Mouse (Mus musculus) adrenal gland, adult 2 months (tissue): ENCODE results near the gene Hist2h2ac. TPM values are rescaled to one million over a fixed set of nuclear protein-coding genes. Genes with fewer than 3 reads are reported as not detected.
"Not testable (repeated sequence)": the region's sequence is repeated elsewhere in the genome, so short reads cannot be mapped to it uniquely, and the experiment has no call there.

ENCODE experiments used
- DNase-seq: peaks from one replicate; pipeline ENCODE4 v3.0.0; 2021
- polyA plus RNA-seq: library from polyadenylated mRNA; depleted of rRNA; stranded (reverse); fragments of >200 nt; gene quantifications from 2 replicates; pipeline ENCODE4 v1.2.3, GENCODE M21; 2012
- total RNA-seq, 2 experiments: library from RNA; stranded (reverse); gene quantifications; 2 replicates each; pipeline ENCODE4 v1.2.3; 2021

Hist2h2ac gene
- total and polyA plus RNA-seq, 3 experiments = 5.1 to 58.9 (median 41.3) TPM

DNA sequence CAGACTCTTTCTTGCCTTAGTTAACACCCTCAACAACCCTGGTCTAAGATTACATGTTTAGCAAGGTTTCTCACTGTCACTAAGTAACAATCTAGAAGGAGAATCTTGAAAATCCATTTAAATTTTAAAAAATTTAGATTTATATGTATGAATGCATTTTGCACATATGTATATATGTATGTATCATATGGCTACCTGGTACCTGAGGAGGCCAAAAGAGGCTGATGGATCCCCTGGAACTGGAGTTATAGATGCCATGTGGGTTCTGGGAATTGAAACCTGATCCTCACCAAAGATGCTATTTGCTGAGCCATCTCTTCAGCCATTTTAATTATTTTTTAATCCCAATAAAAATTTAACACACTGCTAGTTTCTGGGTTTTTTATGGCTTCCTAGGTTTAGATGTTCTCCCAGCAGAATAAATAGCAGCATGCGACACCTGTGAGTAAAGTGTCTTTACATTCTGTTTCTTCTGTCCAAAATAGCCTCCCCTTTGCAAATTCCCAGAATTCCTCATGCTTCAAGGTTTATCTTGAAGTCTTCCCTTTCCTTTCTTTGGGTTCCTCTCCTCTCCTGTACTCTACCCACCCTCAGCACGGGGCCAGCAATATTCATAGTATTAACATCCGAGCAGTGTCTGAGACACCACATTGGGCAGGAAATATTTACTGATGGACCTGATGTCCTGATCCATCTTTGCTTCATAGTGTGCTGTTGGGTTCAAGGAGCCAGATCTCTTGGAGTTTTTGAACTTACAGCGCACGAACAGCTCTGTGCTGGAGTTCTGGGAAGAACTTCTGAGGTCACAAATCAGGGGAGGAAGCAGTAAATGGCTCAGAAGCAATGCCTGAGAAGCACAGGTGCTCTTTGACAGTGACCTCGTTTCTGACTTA is 27.7 kb upstream of the Hist2h2ac start:
- DNase-seq = no peak

DNA sequence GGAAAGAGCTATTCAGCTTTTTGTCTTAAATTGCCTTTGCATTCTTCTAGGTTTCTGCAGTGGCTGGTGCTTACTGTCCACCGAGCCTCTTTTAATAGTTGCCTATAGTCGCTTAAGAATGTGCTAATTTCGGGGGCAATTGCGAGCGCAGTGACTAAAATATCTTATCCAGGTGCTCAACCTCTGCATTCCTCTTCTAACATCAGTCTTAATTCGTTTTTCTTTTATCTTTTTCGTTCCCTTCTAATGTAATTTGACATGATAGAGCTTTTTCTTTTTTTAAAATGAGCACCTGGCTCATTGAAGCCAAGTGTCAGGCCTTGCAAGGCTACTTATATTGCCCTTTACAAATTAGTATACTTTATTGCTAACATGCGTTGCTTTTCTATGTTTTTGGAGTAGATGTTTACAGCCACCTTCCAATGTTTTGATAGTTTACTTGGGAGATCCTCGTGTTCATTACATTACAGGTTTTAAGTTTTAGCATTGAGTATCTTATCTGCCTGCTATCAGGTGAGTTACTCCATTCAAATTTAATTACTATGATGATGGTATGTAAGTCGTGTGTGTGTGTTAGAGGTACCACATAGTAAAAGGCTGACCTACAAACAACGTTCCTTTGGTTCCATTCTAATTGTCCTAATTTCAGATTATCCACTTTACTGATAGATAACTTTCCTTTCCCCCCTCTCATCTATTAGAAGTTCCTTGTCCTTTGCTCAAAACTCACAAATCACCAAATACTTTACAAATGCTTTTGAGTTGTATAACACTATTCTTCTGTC is 26.9 kb upstream of the Hist2h2ac start:
- DNase-seq = no peak

DNA sequence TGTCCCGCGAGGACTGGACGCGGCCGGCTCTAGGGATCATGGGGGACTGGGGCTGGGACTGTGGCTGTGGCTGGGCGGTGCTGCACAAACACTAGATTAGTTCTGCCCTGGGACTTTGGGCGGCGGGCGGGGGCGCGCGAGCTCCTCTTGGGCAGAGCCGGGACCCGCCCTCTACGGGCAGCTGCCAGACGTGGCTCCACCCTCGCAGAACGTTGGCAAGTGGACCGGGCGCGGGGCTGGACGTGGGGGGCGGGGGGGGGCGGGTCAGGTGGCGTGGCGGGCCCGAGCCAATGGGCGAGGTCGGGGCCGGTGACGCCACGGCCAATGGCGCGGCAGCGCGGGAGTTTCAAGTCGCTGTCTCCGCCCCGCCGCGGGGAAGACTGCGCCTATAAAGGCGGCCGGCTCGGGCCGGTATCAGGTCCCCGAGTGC is 25.8 kb upstream of the Hist2h2ac start, which contains the start of gene Hist2h3c1:
Hist2h3c1 (plus strand) TSS at position 259 of the 430 bp plus-strand sequence.
- DNase-seq = not testable (repeated sequence)

DNA sequence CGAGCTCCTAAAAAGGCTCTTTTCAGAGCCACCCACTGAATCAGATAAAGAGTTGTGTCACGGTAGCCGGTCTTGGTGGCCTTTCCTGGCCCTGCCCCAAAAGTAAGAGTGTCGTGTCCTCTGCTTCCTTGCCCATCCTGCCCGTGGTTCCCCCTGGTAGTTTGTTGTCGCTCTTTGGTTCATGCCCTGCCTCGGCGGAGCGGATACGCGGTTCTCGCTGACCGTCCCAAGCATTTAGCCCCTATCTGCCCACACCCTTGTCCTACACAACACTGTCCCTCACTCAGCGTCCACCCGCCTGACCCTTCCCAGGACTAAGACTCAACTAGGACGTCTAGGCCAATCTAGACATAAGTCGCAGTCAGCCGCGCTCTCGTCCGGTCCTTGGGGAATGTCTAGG is 25.3 kb upstream of the Hist2h2ac start:
- not testable (repeated sequence) for DNase-seq

DNA sequence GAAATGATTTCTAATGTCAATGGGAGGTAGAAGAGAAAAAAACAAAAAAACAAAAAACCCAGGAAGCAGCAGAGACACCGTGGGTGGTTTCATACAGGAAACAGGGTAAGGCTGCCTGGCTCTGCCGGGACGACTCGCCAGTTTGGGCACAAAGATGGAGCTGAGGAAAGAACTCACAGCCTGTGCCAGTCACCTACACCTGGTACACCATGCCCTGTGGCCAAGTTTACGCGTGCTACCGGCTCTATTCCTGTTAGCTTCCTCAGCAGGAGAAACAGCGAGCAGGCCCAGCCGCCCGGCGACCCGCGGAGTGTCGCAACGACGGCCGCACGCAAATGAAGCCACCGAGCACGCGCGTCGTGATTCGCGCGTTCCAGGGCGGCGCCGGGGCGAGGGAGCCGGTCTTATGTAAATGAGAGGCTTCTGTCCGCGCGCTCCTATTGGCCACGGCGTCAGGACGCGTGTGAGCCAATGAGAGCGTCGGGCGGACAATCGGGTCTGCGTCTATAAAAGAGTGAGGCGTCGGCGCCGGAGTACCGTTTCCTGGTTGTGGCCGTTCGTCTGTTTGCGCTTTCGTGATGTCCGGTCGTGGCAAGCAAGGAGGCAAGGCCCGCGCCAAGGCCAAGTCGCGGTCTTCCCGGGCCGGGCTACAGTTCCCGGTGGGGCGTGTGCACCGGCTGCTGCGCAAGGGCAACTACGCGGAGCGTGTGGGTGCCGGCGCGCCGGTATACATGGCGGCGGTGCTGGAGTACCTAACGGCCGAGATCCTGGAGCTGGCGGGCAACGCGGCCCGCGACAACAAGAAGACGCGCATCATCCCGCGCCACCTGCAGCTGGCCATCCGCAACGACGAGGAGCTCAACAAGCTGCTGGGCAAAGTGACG is 24.6 kb upstream of the Hist2h2ac start, which contains the start of gene Hist2h2aa1:
Hist2h2aa1 (plus strand) TSS at position 495 of the 884 bp plus-strand sequence.
- peak; percentile 93 for DNase-seq

DNA sequence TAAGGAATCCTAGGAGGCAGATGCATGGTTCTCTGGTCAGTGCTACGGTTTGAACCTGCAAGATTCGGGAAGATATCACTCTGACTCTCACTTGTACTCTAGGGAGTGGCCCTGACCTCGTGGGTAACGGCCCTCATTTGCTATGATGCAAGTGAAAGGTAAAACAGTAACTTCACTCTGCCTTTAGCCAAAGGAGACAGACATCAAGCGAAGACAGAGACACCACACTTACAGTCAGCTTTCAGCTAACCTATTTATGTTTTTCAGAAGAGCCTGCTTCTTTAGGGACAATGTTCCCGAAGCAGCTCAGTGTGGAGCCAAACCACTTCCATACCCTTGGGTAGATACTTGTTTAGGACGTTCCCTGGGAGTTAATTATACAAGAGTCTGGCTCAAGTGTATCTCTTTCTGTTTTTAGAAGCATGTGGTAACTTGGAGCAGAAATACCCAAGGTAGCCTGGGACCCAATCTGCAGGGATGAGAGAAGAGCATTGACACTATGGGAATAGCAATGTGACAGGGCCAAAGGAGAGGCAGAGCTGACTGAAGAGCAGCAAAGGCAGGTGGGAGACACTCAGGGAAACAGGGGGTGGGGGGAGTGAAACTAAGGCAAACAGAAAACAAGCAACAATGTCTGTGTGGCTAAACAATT is 23.4 kb upstream of the Hist2h2ac start:
- no peak for DNase-seq

DNA sequence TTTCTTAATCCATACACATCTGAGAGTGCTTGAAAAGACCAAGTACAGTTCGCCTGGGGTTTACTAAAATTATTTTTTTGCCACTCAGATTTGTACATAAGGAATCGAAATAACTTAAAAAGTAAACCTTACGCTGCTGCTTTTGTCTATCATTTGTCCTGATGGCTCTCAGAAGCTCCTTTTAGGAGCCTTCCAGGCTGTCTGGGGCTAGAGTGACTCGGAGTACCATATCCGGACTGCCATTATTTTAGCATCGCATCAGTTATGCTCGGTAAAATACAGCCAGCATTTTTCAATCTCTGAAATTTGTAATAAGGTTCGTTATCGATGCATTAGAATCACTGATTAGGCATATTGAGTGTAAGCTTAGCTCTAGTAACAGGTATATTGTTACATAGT is 20.1 kb upstream of the Hist2h2ac start:
- no peak for DNase-seq

DNA sequence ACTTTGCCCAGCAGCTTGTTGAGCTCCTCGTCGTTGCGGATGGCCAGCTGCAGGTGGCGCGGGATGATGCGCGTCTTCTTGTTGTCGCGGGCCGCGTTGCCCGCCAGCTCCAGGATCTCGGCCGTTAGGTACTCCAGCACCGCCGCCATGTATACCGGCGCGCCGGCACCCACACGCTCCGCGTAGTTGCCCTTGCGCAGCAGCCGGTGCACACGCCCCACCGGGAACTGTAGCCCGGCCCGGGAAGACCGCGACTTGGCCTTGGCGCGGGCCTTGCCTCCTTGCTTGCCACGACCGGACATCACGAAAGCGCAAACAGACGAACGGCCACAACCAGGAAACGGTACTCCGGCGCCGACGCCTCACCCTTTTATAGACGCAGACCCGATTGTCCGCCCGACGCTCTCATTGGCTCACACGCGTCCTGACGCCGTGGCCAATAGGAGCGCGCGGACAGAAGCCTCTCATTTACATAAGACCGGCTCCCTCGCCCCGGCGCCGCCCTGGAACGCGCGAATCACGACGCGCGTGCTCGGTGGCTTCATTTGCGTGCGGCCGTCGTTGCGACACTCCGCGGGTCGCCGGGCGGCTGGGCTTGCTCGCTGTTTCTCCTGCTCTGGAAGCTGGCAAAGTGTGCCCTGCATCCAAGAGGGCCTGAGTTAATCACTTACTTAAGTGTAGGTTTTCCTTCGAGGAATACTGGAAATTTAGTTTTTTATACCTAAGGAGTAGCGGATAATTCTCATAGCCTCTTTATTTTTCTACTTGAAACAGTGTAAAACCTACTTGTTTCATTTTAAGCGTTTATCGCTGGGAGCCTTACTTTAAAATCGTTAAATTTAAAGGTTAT is 19.5 kb upstream of the Hist2h2ac start, which contains the start of gene Hist2h2aa2:
Hist2h2aa2 (minus strand) TSS at position 328 of the 850 bp plus-strand sequence.
- peak; percentile 100 for DNase-seq

DNA sequence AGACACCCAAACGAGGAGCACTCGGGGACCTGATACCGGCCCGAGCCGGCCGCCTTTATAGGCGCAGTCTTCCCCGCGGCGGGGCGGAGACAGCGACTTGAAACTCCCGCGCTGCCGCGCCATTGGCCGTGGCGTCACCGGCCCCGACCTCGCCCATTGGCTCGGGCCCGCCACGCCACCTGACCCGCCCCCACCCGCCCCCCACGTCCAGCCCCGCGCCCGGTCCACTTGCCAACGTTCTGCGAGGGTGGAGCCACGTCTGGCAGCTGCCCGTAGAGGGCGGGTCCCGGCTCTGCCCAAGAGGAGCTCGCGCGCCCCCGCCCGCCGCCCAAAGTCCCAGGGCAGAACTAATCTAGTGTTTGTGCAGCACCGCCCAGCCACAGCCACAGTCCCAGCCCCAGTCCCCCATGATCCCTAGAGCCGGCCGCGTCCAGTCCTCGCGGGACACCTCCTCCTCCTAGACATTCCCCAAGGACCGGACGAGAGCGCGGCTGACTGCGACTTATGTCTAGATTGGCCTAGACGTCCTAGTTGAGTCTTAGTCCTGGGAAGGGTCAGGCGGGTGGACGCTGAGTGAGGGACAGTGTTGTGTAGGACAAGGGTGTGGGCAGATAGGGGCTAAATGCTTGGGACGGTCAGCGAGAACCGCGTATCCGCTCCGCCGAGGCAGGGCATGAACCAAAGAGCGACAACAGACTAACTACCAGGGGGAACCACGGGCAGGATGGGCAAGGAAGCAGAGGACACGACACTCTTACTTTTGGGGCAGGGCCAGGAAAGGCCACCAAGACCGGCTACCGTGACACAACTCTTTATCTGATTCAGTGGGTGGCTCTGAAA is 18.5 kb upstream of the Hist2h2ac start, which contains the start of gene Hist2h3c2:
Hist2h3c2 (minus strand) TSS at position 174 of the 840 bp plus-strand sequence.
- peak; percentile 77 for DNase-seq

DNA sequence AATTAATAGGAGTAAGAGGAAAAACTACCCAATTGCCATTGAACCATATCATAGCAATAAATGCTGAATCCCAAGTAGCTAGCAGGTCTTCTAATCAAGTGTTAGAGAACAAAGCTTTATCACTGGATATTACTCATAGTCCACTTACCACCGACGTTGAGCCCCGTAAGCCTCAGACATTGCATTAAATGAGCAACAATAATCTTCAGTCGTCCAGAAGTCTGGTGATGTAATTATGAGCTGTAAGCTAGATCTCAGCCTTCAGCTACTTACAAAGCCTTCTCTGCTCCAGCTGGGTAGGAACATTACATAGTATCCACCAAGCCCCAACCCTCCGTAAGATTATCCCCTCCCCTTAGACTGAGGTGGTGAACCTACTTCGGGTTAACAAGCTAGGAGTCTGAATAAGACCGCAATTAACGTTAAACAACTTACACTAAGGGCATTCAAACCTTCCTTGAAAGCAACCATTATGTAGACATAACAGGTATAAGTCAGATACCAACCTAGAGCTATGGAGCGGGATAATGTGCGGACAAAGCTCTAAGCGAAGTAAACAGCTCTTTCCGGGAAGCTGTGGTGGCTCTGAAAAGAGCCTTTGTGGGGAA is 17.3 kb upstream of the Hist2h2ac start:
- DNase-seq = no peak

DNA sequence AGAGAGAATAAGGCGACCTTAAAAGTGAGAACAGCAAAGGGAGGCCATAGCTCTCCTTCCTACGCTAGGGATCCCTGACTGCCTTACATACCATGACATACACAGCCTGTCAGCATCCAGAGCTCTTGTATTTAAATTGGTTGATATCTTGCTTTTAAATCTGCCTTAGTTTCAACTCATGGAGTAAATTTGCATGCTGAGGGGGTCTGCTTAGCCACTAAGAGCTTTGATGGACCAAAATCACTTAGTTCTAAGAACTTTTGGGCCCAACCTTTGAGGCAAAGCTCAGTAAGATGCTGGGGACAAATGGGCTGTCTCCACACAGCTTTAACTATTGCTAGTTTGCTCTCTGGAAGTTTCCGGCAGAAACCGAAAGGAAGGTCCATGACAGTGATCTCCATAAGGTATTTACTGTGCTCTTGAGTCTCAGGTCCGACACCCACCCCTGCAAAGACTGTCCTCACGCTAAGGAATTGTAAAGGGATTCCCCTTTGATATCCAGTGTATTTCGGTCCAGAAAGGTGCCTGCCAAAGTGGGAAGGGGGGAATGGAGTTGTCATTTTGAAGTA is 16.7 kb upstream of the Hist2h2ac start:
- DNase-seq = no peak

DNA sequence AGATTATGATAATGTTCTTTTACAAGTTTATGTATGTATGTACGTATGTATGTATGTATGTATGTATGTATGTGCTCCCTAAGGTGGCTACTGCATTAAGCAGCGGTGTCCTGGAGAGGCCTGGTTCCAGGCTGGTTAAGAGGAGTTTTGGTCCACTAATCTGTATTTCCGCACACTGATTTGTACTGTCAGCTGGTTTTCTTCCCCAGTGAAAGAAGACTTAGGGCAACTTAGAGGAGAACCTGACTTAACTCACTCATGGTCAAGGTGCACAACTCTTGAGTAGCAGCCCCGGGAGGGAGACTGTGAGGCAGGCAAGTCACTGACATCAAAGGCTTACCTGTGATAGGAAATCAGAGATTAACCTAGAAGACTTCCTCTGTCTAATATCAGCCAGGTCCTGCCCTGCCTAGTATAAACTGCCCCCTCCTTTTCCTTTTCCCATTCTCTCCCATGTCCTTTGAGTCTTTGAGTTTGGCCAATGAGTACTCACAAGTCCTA is 16.2 kb upstream of the Hist2h2ac start:
- no peak for DNase-seq

DNA sequence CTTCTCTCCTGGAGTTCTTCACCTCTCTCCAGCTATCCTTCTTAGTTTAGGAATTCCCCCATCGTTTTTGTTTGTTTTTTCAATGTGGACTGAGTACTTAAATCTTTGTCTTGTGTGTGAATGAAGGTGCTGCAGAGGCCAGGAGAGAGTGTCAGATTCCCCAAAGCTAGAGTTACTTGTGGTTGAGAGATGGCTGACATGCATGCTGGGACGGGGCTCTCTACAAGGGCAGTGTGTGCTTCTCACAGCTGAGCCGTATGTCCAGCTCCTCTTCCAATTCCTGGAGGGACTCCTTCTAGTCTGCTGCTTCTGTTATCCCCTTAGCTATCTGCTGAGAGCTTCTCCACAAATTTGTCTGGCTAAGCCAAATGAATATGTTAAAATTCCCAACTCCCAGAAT is 15.2 kb upstream of the Hist2h2ac start:
- no peak for DNase-seq

DNA sequence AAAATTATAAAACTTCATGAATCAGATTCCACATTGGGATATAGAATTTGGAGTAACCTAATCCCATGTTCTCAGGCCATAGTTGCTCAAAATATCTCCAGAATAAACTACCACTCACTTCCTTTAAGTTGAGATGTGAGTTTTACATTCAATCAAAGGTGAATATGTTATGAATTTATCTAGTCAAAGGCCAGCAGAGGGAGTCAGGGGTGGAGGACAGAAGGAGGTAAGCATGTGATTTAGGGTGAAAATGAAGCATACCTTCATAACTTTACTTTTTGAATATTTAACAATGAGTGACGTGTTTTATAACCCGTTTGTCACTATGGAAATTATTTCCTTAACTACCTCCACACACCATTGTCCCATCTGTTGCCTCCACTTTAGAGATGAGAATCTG is 14.2 kb upstream of the Hist2h2ac start:
- no peak for DNase-seq

DNA sequence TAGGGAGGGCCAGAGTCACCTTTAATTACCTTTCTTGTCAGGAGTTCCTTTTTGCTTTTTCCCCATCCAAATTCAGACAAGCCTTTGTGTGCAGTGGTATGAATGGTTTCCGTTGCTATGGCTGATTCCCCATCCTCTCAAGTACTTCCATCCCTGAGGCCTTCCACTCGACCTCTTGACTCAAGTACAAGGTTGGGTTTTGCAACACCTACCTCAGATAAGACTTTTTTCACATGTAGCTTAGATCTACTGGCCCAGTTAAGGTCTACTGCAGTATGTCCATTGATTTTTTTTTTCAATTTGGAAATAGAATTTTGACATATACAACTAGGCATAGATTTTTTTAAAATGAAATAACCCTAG is 11.1 kb upstream of the Hist2h2ac start:
- DNase-seq = no peak

DNA sequence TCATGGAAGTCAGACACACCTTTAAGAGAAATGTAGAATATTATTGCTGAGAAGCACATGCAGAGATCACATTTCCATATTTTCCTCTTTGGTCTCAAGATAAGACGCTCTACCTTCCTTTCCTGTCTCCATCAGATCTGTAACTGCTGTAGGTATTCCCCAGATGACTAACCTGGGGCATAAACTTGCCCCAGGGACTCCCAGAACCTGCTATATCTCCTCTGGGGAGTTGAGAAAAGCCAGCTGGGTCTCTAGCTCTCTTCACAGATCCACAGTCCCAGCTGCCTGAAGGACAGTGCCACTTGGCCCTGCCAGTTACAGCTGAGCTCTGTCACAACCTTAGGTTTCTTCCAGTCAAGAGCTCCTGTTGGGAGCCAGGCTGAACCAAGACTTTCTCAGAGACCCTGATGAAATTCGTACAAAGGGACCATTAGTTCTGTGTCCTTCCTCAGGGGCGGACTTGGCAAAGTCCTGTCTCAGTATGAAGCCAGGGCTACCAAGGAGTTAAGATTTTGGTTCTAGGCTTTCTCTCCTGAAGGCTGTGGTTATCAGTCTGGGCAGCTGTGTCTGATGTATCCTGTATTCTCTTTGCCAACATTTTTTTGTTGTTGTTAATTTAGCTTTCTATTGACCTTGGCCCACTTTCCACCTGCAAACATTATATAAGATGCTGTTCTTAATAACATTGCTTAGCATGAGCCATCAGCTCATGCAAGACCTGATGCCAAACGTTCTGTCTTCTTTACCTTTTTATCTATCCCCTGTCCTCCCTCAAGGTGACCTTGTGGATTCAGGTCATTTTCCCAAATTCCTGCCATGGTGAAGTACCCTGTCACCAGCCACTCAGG is 10.5 kb upstream of the Hist2h2ac start:
- peak; percentile 48 for DNase-seq

DNA sequence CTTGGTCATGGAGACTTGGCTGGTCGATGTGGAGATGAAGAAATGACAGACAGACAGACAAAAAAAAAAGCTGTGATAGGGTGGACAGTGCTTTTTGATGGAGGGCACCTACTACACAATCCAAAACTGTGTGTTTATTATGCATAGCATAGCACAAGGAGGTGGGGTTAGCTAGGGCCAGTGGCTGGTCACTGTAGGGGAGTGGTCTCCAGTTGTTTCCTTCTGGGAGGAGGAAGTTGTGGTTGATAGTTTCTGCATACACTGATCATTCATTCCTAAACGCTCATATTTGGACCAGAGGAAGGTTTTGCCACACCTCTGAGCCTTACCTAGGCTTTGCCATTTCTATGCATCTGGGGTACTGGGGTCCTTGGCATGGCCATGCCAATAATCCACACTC is 9.7 kb upstream of the Hist2h2ac start:
- DNase-seq = no peak
